Mouse (Mus musculus) CH12.LX (cell line): ENCODE measurements around the gene Gmds. TPM values are rescaled to one million over a fixed set of nuclear protein-coding genes. Genes with fewer than 3 reads are reported as not detected.

ENCODE experiments used
- DNase-seq: peaks from one replicate; pipeline ENCODE4 v3.0.0-alpha.2; 2013; ENCODE audit errors: extremely low read depth
- H3K27ac ChIP-seq: 2 replicates; pipeline ENCODE4 v1.5.1; 2012; ENCODE audit warnings: low read depth, mild to moderate bottlenecking, control low read depth, moderate library complexity; ENCODE audit not compliant: insufficient read depth
- H3K27me3 ChIP-seq: replicated peaks from 2 replicates; pipeline ENCODE3; 2012; ENCODE audit warnings: inconsistent platforms
- H3K36me3 ChIP-seq, 2 experiments: replicated peaks in 1 of 2; 2 replicates each; pipeline versions ENCODE3 to v1.6.1; 2012; ENCODE audit warnings: inconsistent platforms in 1 of 2, low read length in 1 of 2, mild to moderate bottlenecking in 1 of 2, mixed read lengths in 1 of 2, moderate library complexity in 1 of 2; ENCODE audit not compliant: control insufficient read depth in 1 of 2, insufficient read depth in 1 of 2
- H3K4me1 ChIP-seq, 2 experiments: 2 replicates each; pipeline ENCODE4 v1.6.1; 2012; ENCODE audit warnings: inconsistent platforms in 1 of 2, moderate library complexity in 1 of 2; ENCODE audit not compliant: insufficient read depth in 2 of 2, control insufficient read depth in 1 of 2
- H3K4me2 ChIP-seq: 2 replicates; pipeline ENCODE4 v1.6.1; 2012; ENCODE audit warnings: low read depth, mild to moderate bottlenecking, control low read depth; ENCODE audit not compliant: poor library complexity, insufficient read depth, severe bottlenecking
- H3K4me3 ChIP-seq, 3 experiments: fragments of 150-350 bp in 1 of 3; sonication (generic) in 1 of 3; replicated peaks in 1 of 3; 2 replicates each; pipeline versions ENCODE3 to v1.5.1; 2011 to 2012; ENCODE audit warnings: low read depth in 2 of 3, low read length in 2 of 3, mild to moderate bottlenecking in 2 of 3, moderate library complexity in 2 of 3, control low read depth in 1 of 3, improper control_type of control experiment in 1 of 3, inconsistent platforms in 1 of 3, mixed read lengths in 1 of 3; ENCODE audit not compliant: poor library complexity in 1 of 3
- H3K79me2 ChIP-seq: replicated peaks from 2 replicates; pipeline ENCODE4 v1.6.1; 2012; ENCODE audit warnings: mild to moderate bottlenecking, moderate library complexity; ENCODE audit not compliant: control insufficient read depth, poor library complexity, insufficient read depth, severe bottlenecking; ENCODE audit errors: extremely low read depth
- H3K9ac ChIP-seq: 2 replicates; pipeline ENCODE4 v1.6.1; 2012; ENCODE audit warnings: low read depth, mild to moderate bottlenecking, control low read depth, moderate library complexity; ENCODE audit not compliant: insufficient read depth
- H3K9me3 ChIP-seq: replicated peaks from 2 replicates; pipeline ENCODE3; 2012; ENCODE audit warnings: low read length, inconsistent platforms, mixed read lengths
- BHLHE40 ChIP-seq: IDR thresholded peaks from 2 replicates; pipeline ENCODE4 v1.6.1; 2011; ENCODE audit warnings: mild to moderate bottlenecking, low read depth, low read length, improper control_type of control experiment
- CTCF ChIP-seq, 2 experiments: IDR thresholded peaks in 1 of 2; conservative IDR thresholded peaks in 1 of 2; 2 replicates each; pipeline ENCODE4 v1.5.1; 2011 to 2012; ENCODE audit warnings: low read depth in 2 of 2, low read length in 2 of 2, improper control_type of control experiment in 1 of 2, inconsistent platforms in 1 of 2, mild to moderate bottlenecking in 1 of 2, moderate library complexity in 1 of 2
- ETS1 ChIP-seq: conservative IDR thresholded peaks from 2 replicates; pipeline ENCODE4 v1.6.1; 2012; ENCODE audit warnings: low read depth, mild to moderate bottlenecking, inconsistent platforms, low read length, improper control_type of control experiment, moderate library complexity
- JUND ChIP-seq: conservative IDR thresholded peaks from 2 replicates; pipeline ENCODE4 v1.6.1; 2011; ENCODE audit warnings: low read depth, low read length, improper control_type of control experiment
- MAZ ChIP-seq: IDR thresholded peaks from 2 replicates; pipeline ENCODE4 v1.6.1; 2012; ENCODE audit warnings: low read depth, mild to moderate bottlenecking, inconsistent platforms, low read length, improper control_type of control experiment, moderate library complexity
- NRF1 ChIP-seq: IDR thresholded peaks from 2 replicates; pipeline ENCODE4 v1.6.1; 2014; ENCODE audit warnings: low read depth, mild to moderate bottlenecking, inconsistent platforms, low read length, improper control_type of control experiment, moderate library complexity
- POLR2AphosphoS2 ChIP-seq: IDR thresholded peaks from 2 replicates; pipeline ENCODE4 v1.6.1; 2011; ENCODE audit warnings: low read depth, low read length, improper control_type of control experiment
- RAD21 ChIP-seq: IDR thresholded peaks from 2 replicates; pipeline ENCODE4 v1.6.1; 2011; ENCODE audit warnings: low read depth, mild to moderate bottlenecking, low read length, improper control_type of control experiment, moderate library complexity
- RCOR1 ChIP-seq: conservative IDR thresholded peaks from 2 replicates; pipeline ENCODE4 v1.6.1; 2012; ENCODE audit warnings: low read depth, mild to moderate bottlenecking, inconsistent platforms, low read length, improper control_type of control experiment
- SMC3 ChIP-seq: IDR thresholded peaks from 2 replicates; pipeline ENCODE4 v1.6.1; 2011; ENCODE audit warnings: low read depth, low read length, improper control_type of control experiment
- USF2 ChIP-seq: conservative IDR thresholded peaks from 2 replicates; pipeline ENCODE4 v1.6.1; 2011; ENCODE audit warnings: low read depth, low read length, improper control_type of control experiment
- dilution Hi-C: fragments of 300-500 bp; cut with MboI; formaldehyde crosslinking; loops from 2 replicates; pipeline ENCODE4 v1.14.3; 2020; ENCODE audit warnings: low sequenced_read_pairs; ENCODE audit not compliant: extremely low pct_unique_long_range_greater_than_20kb, extremely low pct_ligation_motif_present
- in situ Hi-C: fragments of 300-500 bp; cut with MboI; formaldehyde crosslinking; loops from 3 replicates; pipeline ENCODE4 v1.14.3; 2019; ENCODE audit warnings: low sequenced_read_pairs, low pct_ligation_motif_present, low pct_unique_long_range_greater_than_20kb, mixed read lengths
- polyA plus RNA-seq: library from polyadenylated mRNA; unstranded; fragments of >175 nt; gene quantifications from 2 replicates; pipeline ENCODE4 v1.2.1, GENCODE M21; 2012; ENCODE audit warnings: low read depth; ENCODE audit not compliant: insufficient read length
- total RNA-seq, 2 experiments: library from RNA; depleted of rRNA; stranded (reverse); fragments of 300-350 nt in 1 of 2; fragments of >200 nt in 1 of 2; gene quantifications; 2 replicates each; pipeline ENCODE4 v1.2.3; 2012 to 2014

The Gmds gene
- total and polyA plus RNA-seq, 3 experiments, result 11.0 to 19.3 (median 15.1) TPM

GRCm38 (mm10) chr13:31830332-31830731 is 508.2 kb downstream of the Gmds start:
- Histone ChIP-seq H3K27me3 (no peaks in the 10 kb centered on the region), H3K36me3 (no peaks in the 10 kb centered on the region), H3K79me2 (no peaks in the 10 kb centered on the region), H3K9ac (no peak overlapping the region), H3K9me3 (no peaks in the 10 kb centered on the region), H3K27ac (no peak overlapping the region), H3K4me1 (no peaks in the 10 kb centered on the region), H3K4me2 (no peak overlapping the region), H3K4me3 (no peak overlapping the region)
- DNase-seq, result no peak
- in situ Hi-C loops, result no loop called here
- dilution Hi-C loops, result no loop called here
- TF ChIP-seq SMC3 (no peak), NRF1 (no peak), POLR2AphosphoS2 (no peak), RCOR1 (no peak), MAZ (no peak)

- no peaks in the 10 kb centered on the region for H3K27me3 ChIP-seq
- no peak for DNase-seq
- dilution Hi-C loops, result no loop called here
- TF ChIP-seq ETS1 (no peak), MAZ (no peak), BHLHE40 (no peak), USF2 (no peak), JUND (no peak)
- H3K9me3 ChIP-seq, result no peaks in the 10 kb centered on the region
- H3K79me2 ChIP-seq, result no peaks in the 10 kb centered on the region
- H3K9ac ChIP-seq, result no peak overlapping the region
- no peak overlapping the region for H3K27ac ChIP-seq
- H3K36me3 ChIP-seq, result no peaks in the 10 kb centered on the region
- H3K4me1 ChIP-seq, result no peaks in the 10 kb centered on the region
- in situ Hi-C loops, result no loop called here
- no peak overlapping the region for H3K4me3 ChIP-seq
- H3K4me2 ChIP-seq, result no peak overlapping the region
Observed at GRCm38 (mm10) chr13:31828446-31828845, 510.1 kb downstream of the Gmds start.

- Histone ChIP-seq H3K27me3 (no peaks in the 10 kb centered on the region), H3K4me2 (no peak overlapping the region), H3K27ac (no peak overlapping the region), H3K9ac (no peak overlapping the region), H3K36me3 (no peaks in the 10 kb centered on the region), H3K9me3 (no peaks in the 10 kb centered on the region), H3K4me3 (no peak overlapping the region), H3K4me1 (no peaks in the 10 kb centered on the region), H3K79me2 (no peaks in the 10 kb centered on the region)
- dilution Hi-C loops (no loop called here), in situ Hi-C loops (no loop called here)
- TF ChIP-seq CTCF (conservative IDR thresholded peaks at IDR 0.05 in 1 of 2, IDR thresholded peaks at IDR 0.05 in 1 of 2; ENCODE audit: low read depth in 2 of 2, low read length in 2 of 2) (peak in 1 of 2 experiments; percentile 28; a peak in 2 of 4 replicates), RAD21 (no peak; the same call in 1 of the 2 replicates)
- DNase-seq, result no peak
Observed at GRCm38 (mm10) chr13:31827820-31828332, 510.7 kb downstream of the Gmds start.
